Mouse (Mus musculus): ENCODE data around the gene Tppp3. TPM values are rescaled to one million over a fixed set of nuclear protein-coding genes. Genes with fewer than 3 reads are reported as not detected.

Gene Tppp3
- total RNA-seq, 2 experiments from 2014 or later, result 2.9 to 13.4 TPM

DNA sequence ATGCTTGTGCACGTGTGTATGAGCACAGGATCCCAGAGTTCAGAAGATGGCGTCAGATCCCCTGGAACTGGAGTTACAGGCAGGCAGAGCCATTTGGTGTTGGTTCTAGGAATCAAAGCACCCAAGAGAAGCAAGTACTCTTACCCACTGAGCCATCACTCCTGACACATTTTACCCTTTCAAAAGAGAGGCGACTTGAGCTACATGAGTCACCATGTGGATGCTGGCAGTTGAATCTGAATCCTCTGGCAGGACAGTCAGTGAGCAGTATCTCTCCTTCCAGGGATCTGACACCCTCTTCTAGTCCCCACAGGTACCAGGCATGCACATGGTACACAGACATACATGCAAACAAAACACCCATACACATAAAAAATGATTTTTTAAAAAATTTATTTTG, 16.8 kb upstream of the Tppp3 start:
- no peak for ATAC-seq (ENCODE audit: poor library complexity, severe bottlenecking)

- peak; percentile 43; the same call in 1 of the 2 replicates for ATAC-seq (ENCODE audit: poor library complexity, severe bottlenecking)
Observed at GRCm38 (mm10) chr8:105484392-105484791, 13.1 kb upstream of the Tppp3 start.

GRCm38 (mm10) chr8:105484030-105484368, 12.7 kb upstream of the Tppp3 start:
- ATAC-seq (ENCODE audit: poor library complexity, severe bottlenecking), result no peak

GRCm38 (mm10) chr8:105483212-105484029, 12.1 kb upstream of the Tppp3 start:
- ATAC-seq (ENCODE audit: poor library complexity, severe bottlenecking), result 0 out of 2 replicates have a peak, but pooled peaks have one; percentile 21

DNA sequence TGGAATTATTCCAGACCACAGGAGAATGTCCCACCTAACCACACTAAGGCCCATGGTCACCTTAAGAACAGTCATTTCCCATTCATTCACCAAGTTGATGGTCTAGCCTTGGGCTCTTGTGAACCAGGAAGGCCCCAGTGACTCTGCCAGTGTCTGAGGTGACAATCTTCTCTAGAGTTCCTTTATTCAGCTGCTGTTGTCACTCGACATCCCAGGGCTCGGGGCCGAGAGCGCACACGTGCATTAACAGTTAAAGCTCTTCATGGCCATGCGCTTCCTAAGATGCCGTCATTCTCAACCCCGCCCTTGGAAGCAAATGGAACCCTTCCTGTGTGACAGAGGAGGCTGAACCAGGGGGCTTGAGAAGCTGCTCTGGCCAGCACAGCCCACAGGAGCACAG, 10.8 kb upstream of the Tppp3 start:
- ATAC-seq (ENCODE audit: poor library complexity, severe bottlenecking), result no peak

- ATAC-seq (ENCODE audit: poor library complexity, severe bottlenecking), result peak; percentile 52; the same call in 1 of the 2 replicates
Observed at GRCm38 (mm10) chr8:105481453-105481852, 10.1 kb upstream of the Tppp3 start.

DNA sequence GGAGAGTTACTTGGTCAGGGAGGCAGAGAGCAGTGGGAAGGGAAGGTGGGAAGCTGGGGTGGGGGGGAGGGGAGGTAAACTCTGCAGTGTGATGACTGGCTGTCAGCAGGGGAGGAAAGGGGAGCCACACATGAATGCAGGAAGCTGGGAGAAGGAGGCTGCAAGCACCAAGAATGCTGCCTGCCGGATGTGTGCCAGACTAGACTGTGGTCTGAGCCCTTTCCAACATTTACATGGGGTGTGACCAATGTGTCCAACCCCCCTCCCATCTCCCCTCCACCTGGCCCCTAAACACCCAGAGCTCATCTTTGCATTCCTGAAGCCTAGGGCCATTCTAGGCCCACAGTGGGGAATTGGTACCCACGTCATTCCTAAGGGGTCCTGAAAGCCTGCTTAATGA, 9.7 kb upstream of the Tppp3 start:
- no peak for ATAC-seq (ENCODE audit: poor library complexity, severe bottlenecking)

GRCm38 (mm10) chr8:105477792-105478191, 6.5 kb upstream of the Tppp3 start:
- ATAC-seq (ENCODE audit: poor library complexity, severe bottlenecking), result no peak

GRCm38 (mm10) chr8:105476628-105477413, 5.5 kb upstream of the Tppp3 start:
- peak; percentile 73 for ATAC-seq (ENCODE audit: poor library complexity, severe bottlenecking)

DNA sequence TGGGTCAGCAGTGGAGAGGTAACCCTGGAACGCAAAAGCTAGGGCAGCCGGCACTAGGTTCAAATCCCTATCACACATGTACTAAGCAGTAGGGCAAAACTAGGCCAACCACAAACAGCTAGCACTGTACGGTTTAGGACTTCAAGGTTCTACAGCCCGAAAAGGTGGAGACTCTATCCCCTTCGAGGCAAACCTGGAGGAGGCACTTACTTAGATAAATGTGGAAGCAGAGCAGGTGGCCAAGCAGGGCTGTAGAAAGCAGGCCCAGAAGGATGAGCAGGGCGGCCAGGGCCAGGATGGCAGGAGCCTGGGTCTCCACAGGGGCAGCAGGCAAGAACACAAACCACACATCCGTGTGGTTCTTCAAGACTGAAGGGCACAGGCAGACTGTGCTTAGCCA, 4.8 kb upstream of the Tppp3 start:
- no peak for ATAC-seq (ENCODE audit: poor library complexity, severe bottlenecking)

DNA sequence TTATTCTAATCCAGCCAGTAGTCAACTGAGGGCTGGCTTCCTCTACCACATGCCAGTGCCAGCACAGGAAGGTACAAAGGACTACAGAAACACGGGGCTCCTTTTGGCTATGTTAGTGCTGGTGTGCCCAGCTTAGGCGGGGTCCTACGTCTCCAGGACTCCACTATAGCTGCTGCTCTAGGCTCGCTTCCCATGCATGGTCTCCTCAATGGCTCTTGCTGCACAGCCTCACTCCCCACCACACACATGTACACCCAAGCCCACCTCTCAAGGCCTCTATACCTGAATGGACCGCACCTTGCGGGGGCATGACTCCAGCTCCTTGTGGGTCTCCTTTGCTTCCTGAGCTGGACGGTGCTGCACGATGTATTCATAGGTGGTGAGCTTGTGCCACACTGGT, 4.4 kb upstream of the Tppp3 start:
- ATAC-seq (ENCODE audit: poor library complexity, severe bottlenecking), result no peak

DNA sequence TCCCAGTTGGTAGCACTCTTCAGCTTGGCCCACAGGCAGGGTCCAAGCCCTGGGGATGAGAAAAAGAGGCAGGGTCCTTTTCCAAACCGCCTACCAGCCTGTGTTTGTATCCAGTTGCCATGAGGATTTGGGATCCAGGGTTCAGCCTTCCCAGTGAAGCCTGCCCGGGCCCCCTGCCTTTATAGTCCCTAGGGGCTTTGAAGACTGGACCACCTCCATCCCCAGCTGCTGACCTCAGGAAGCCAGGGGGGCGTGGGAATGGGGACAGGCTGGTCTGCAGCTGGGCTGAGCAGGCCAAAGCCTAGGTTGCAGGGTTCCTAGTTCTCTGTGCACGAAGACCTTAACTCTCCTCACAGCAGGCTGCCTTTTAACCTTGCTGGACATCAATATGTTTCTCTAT, 3.9 kb upstream of the Tppp3 start:
- no peak for ATAC-seq (ENCODE audit: poor library complexity, severe bottlenecking)

DNA sequence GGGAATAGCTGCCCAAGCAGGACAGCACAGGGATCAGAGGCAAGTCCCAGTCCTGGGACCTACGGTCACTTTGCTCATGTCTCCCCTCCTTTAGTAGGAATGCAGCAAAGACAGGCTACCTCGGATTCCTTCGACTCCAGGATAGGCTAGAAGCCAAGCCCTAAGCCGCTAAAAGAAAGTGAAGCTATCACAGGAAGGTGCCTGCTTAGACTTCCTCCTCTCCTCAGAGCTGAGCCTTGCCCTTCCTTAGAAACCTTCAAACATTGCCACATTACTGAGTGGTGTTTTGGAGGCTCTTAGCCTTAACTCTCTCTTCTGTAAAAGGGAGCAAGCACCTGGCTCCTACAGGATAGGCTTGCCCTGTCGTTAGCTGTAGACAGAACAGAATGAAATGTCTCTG, 3.4 kb upstream of the Tppp3 start:
- no peak for ATAC-seq (ENCODE audit: poor library complexity, severe bottlenecking)

DNA sequence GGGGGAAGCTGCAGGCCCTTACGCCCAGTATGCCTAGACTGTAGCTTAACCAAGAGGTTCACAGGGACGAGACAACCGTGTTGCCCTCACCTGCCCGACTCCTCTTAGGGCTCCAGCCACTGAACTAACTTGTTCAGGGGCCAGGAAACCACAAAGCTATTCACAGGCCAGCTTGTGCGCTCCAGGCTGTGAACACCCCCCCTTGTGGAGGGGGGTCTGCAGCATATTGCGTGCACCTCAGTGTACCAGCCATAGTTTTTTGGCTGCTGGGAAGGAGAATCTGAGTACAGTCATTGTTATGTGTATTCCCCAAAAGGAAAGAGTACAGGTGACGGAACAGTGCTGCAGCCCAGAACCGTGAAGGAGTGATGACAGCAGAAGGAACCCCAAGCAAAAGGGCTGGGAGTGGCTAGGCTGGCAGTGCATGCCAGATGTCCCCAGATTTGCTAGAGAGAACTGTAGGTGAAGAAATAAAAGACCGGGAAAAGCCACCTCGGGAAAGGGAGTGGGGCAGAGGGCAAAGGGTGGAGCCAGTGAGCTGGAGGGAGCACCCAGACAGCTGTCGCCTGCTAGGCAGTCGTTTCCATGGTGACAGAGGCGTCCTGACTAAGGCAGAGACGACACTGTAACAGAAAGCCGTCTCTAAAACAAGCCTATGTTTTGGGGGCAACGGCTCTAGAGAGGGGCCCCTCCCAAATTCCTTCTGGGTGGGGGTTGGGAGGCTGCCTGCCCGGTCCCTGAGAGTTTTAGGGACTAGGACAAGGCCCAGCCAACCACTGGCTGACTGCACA, 2.7 kb upstream of the Tppp3 start:
- ATAC-seq (ENCODE audit: poor library complexity, severe bottlenecking), result no peak

DNA sequence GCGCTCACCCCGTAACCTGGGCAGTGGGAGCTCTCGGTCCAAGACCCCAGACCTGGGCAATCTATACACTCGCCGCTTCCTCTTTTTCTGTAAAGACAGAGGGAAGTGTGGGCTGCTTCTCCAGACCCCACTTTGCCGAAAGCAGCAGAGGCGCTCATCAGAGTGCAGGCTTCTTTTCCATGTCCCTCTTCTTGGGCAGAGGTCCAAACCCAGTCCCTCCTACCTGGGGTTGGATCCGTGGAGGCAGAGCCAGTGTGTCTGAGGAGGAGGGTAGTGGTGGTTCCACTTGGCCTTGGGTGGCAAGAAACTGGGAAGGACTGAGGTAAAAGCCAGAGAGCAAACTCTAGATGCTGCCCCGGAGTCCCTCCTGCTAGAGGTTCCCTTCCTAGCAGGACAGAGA, 1.7 kb upstream of the Tppp3 start:
- ATAC-seq (ENCODE audit: poor library complexity, severe bottlenecking), result no peak

DNA sequence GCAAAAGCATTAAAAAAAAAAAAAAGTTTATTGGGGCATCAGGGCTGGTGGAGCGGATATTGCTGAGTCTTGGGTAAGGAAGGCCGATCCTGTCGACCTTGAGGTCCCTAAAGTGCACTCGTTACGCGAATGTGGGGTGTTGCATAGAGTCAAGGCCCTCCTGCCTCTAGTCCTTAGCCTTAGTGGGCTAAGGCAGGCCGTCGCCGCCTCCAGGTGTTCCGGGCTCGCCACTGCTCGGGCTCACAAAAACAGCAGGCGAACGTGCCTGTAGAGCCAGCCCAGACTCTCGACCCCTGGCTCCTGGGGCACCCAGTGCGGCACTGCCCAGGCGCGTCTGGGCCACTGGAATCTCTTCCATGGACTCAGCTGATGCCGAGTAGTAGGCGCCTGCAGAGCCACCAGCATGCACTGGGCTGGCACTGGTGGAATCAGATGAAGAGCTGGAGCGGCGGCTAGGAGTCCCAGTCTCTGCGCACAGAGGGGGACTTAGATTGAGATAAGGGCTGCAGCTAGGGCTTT, 1.1 kb upstream of the Tppp3 start:
- ATAC-seq (ENCODE audit: poor library complexity, severe bottlenecking), result no peak

GRCm38 (mm10) chr8:105470681-105471313, 529 bp downstream of the Tppp3 start:
- 0 out of 2 replicates have a peak, but pooled peaks have one; percentile 1 for ATAC-seq (ENCODE audit: poor library complexity, severe bottlenecking)

- ATAC-seq (ENCODE audit: poor library complexity, severe bottlenecking), result 0 out of 2 replicates have a peak, but pooled peaks have one; percentile 13
Observed at GRCm38 (mm10) chr8:105470262-105470661, 1.1 kb downstream of the Tppp3 start.

DNA sequence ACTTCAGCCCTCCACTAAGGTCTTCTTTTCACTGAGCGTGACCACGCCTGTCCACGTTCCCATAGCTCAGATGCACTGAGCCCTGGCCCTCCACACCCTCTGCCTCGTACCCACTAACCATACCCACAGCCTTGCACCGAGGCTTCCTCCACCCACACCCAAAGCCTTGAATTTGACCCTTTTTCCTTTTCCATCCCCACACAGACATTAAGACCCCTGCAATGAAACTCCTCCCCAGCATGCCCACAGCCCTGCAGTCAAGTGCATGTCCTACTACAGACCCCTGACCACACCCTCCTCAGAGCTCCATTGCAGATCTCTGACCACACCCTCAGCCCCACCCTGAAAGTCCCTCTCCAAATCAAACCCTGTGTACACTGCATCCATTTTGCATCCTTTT, 1.5 kb downstream of the Tppp3 start:
- ATAC-seq (ENCODE audit: poor library complexity, severe bottlenecking), result no peak

DNA sequence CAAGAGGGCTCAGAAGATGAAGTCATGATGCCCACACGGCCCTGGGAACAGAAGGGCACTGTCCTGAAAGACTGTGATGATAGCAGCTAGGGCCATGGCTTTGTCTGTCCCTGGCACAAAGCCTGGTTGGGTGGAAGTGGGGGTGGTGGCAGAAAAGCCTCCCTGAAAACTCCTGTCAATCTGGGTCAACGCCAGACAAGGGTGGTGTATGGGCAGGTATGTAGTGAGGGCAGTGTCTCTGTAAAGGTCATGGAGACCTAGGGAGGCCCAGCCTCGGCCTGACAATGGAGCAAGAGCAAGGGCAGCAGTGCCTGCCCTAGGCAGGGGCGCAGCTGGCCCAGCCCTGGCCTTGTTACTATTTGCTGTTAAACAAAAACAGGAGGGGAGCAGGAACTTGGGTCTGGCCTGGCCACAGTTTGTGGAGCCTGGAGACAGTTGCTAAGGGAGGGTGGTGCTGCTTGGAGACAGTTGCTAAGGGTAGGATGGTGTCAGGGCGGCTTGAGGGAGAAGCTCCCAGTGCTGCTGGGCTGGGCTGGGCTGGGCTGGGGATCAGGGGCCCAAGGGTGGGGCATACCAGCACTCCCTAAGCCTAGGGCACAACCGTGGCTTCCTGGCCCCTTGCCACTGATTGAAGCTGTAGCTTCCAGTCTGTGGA, 2.2 kb downstream of the Tppp3 start:
- ATAC-seq (ENCODE audit: poor library complexity, severe bottlenecking), result 0 out of 2 replicates have a peak, but pooled peaks have one; percentile 9
